Mouse (Mus musculus) thymus, postnatal 14 days (tissue): ENCODE data around the gene Pde9a.
"Not testable (repeated sequence)": the region's sequence is repeated elsewhere in the genome, so short reads cannot be mapped to it uniquely, and the experiment has no call there.

ENCODE experiments used
- DNase-seq: peaks from one replicate; pipeline ENCODE4 v3.0.0; 2021

Pde9a gene

DNA sequence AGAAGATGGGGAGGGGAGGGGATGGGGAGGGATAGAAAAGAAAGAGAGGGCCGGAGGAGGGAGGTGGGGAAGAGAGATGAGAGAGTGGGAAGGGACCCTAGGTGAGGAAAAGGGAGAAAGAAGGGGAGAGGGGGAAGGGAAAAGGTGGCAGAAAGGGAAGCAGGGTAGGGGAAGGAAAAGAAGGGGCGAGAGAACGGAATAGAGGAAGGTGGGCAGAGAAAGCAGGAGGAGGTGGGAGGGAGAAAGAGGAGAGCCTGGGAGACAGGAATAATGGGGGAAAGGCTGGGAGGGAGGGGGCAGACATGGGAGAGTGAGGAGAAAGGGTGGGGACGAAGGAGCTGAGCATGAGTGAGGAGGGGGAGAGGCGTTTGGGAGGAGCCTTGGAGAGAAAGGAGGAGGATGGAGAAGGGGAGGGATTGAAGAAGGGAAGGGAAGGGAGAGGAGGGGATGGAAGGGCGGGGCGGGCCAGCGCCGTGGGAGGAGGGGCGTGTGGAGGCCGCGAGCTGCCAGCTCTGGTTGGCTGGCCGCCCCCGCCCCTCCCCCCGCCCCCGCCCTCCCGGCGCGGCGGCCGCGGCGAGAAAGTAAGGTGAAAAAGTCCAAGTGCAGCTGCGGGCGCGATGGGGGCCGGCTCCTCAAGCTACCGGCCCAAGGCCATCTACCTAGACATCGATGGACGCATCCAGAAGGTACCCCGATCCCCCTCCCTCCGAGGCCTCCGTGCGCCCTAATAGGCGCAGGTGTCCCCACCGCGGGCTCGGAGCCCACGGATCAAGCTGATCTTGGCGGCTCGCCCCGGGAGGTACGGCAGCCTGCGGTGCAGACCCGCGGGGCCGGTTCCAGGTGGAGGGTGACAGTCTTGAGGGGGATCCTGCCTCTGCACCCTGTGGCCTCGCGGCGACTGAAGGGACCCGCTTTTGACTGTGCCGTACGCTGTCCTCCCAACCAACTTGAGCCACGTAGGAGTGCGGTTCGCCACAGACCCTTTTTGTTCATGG, at the start of gene Pde9a:
Gene Pde9a, plus strand, starts transcription at position 540 of the 995 bp plus-strand sequence.
- DNase-seq, result peak; percentile 76

GRCm38 (mm10) chr17:31339769-31340168, 46.2 kb upstream of the Pde9a start:
- no peak for DNase-seq

- DNase-seq, result no peak
Measured at GRCm38 (mm10) chr17:31342191-31342590, 43.8 kb upstream of the Pde9a start.

DNA sequence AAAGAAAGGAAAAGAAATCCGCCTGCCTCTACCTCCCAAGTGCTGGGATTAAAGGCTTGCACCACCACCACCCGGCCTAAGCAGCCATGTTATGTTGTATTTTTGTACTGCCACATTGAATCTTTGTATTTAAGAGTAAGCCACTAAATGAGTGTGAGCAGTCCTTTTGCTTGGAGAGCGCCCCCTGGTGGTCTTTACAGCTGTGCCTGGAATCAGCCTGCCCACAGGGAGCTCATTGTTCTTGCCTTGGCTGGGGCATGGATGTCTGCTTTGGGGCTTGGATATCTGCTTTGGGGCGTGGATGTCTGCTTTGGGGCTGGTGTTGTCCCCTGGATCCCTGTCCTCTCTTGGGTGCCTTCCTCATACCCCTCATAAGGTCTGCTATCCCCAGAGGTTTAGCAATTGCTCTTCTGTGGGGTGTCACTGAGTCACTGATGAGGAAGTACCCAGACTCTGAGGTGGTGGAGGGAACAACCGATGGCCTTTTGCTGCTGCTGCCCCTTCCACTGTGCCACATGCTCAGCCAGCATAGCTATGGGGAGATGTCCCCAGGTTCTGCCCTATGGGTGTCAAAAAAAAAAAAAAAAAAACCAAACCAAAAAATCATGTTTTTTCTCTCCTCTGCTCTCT, 41.7 kb upstream of the Pde9a start:
- peak; percentile 83 for DNase-seq

DNA sequence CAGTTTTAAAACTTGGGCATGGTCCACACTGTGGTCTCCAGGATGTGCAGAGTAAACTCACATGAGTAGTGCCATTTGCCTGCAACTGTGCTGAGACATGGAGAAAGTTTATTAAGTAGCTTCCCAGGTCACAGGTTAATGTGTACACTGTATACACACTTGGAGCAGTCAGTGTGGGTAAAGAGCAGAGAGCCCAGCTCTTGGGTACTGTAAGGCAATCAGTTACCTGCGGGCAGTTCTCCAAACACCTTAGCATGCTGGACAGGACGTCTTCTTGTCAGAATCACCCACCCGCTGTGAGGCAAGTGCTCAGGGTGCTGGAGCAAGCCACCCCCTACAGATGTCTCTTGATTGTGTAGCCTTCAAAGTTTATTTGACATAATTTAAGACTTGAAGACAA, 41.2 kb upstream of the Pde9a start:
- no peak for DNase-seq

- no peak for DNase-seq
Measured at GRCm38 (mm10) chr17:31348129-31348528, 37.9 kb upstream of the Pde9a start.

- DNase-seq, result no peak
Measured at GRCm38 (mm10) chr17:31349388-31349787, 36.6 kb upstream of the Pde9a start.

DNA sequence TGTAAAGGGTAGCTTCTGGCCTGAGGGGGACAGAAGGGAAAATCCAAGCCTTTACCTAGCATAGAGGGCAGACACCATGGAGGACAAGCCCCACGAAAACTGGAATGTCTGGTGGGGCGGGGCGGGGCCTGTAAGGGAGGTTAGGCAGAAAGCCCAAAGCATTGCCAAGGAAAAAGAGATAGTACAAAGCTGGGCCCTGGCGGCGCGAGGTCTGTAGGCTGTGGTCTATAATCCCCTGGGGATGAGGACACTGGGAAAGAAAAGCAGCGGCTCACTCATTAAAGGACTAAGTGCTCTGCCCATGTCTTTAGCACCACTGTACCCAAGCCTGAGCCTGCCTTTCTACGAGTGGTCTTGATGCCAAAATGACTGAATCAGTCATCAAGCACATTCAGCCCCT, 34.0 kb upstream of the Pde9a start:
- DNase-seq, result no peak

- no peak for DNase-seq
Measured at GRCm38 (mm10) chr17:31353255-31353654, 32.8 kb upstream of the Pde9a start.

DNA sequence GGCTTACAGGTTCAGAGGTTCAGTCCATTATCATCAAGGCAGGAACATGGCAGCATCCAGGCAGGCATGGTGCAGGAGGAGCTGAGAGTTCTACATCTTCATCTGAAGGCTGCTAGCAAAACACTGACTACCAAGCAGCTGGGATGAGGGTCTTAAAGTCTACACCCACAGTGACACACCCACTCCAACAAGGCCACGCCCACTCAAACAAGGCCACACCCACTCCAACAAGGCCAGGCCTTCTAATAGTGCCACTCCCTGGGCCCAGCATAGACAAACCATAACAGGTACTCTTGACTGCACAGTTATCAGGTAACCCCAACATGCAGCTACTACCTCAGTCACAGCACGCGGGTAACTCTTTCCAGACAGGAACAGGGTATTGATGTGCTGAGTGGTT, 31.3 kb upstream of the Pde9a start:
- DNase-seq, result not testable (repeated sequence)

DNA sequence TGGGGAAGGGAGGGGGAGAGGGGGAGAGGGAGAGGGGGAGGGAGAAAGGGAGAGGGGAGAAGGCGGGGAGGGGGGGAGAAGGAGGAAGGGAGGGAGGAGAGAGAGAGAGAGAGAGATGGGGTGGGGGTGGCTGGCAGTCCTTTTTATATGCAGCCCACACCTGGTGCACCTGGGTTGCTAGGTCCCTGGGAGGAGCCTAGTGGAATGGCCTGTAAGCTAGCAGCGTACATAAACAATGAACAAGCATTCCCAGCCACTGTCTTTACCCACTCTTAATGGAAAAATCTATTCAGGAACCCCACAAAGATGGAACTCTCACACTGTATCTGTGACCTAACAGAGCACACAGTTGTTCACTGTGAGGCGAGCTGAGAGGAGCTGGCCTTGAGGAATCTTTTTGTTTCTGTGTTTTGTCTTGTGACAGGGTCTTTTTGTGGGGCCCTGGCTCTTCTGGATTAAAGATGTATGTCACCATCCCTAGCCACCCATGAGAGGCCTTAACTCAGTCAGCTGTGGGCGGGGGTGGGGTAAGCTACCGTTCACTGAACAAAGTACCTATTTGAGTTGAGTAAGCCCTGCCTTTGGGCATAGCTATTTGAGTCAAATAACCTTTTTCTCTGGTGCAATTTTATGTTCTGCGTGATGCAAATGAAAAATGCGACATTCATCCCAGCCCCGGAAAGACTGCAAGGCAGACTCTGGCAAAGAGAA, 30.1 kb upstream of the Pde9a start:
- DNase-seq, result no peak

GRCm38 (mm10) chr17:31360582-31360981, 25.4 kb upstream of the Pde9a start:
- DNase-seq, result no peak

- DNase-seq, result no peak
Measured at GRCm38 (mm10) chr17:31365586-31366166, 20.3 kb upstream of the Pde9a start.

GRCm38 (mm10) chr17:31370221-31370620, 15.8 kb upstream of the Pde9a start:
- DNase-seq, result no peak

DNA sequence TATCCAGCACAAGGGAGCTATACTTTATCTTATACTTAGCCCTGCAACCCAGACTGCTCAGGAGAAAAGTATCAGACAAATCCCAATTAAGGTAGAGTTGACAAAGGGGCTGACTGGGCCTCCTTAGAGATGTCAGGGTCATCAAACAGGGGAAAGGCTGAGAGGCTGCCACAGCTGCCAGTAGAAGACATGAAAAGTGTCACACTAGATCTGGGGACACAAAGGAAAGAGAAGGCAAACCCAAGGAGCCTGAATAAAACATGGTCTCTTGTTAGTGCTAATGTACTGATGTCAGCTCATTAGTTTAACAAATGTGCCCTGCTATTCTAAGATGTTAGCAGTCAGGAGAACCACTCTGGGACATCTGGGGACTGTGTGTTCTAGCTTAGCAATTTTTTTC, 15.1 kb upstream of the Pde9a start:
- DNase-seq, result no peak

DNA sequence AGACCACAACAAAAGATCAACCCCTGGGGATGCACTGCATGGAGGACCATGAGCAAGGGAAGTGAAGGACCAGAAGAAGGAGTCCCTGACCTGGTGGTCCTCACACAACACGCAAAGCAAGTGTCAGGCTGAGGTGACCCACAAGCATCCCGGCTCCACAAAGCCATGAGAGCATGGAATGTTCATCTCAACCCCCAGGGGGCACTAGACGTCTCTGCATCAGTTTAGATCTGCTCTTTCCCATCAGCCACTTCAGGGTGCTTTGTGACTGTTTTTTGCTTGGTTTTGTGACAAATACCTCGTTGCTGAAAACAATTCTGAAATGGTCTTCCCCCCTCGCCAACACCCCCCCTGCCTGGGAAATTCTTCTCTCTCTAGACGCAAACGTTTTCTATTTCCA, 8.0 kb upstream of the Pde9a start:
- peak; percentile 69 for DNase-seq

DNA sequence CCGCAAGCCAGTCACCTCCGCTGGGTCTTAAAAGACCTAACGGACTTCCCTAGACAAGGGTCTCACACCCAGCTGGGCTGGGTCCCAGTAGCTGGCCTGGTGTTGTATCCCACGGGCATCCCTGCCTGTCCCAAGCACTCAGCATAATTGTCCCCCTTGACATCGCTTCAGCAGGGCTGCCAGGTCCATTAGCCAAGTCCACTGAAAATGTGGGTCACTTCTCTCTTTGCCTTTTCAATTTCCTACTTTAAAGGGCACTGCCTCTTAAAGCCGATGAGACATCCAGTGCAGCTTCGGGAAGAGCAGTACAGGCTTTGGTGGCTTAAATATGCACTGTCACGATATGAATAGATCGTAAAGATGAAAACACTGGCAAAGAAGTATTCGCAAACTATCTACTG, 7.6 kb upstream of the Pde9a start:
- no peak for DNase-seq

DNA sequence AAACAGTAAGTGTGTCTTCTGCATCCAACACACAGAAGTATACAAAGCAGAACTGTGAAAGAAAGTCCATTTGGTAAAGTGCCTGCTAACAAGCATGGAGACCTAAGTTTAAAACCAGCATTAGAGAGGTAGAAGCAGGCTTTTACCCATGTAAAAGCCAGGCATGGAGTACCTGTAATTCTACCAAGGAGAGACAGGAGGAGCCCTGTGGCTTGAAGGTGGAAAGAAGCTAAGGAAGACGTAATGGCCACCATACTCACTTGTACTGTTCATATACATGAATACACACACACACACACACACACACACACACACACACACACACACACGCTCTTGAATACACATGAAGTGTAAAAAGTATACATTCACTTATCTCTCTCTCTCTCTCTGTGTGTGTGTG, 6.9 kb upstream of the Pde9a start:
- no peak for DNase-seq

GRCm38 (mm10) chr17:31379863-31380262, 6.1 kb upstream of the Pde9a start:
- no peak for DNase-seq

GRCm38 (mm10) chr17:31383320-31383719, 2.7 kb upstream of the Pde9a start:
- no peak for DNase-seq

DNA sequence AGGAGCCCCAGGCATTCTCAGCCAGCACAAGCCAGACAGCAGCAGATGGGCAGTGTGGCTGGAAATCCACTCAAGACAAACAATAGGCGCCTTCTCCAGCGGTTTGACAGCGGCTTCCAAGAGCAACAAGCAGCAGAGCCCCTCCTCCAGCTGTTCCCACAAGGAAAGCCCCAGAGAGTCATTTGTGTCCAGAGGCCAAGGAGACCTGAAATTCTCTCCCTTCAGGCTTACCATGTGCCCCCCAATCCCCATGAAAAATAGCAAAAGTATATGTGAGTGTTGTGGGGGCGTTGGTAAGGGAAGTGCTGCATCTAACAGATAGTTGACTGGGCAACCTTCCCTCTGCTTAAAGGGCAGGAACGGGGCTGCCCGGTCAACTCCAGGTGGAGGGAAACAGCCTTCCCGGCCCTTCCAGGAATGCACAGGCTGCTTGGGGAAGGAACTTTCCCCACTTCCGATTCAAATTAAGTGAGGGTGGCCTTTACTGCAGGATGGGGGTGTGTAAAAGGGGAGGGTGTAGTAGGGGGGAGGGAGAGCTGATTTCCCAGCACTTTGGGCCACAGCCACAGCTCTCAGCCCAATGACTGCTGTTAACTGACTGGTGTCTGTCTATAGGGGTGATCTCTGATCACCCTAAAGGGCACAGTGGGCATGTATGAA, 912 bp upstream of the Pde9a start:
- no peak for DNase-seq

DNA sequence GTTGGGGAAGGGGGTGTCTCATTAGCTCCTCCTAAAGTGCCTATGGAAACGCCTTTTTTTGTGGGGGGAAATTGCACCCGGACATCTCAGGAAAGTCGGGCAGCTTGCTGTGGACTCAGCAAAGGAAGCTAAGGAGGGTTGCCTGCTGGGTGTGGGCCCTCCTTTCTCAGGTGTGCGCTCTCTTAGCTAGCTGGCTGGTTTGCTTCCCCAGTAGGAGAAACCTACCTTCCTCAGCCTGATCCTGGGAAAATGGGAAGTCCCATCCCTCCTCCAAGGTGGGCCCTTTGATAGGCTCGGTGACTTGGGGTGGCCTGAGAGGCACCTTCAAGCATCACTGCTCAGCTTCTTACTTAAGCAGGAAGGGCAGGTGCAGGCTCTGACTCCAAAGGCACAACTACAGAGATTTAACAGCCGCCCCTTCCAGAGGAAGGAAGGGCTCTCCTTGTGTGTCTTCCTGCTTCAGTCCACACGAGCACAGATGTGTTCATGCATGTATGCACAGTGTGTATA, 811 bp downstream of the Pde9a start:
- DNase-seq, result no peak
